In the genomic region with DNA sequence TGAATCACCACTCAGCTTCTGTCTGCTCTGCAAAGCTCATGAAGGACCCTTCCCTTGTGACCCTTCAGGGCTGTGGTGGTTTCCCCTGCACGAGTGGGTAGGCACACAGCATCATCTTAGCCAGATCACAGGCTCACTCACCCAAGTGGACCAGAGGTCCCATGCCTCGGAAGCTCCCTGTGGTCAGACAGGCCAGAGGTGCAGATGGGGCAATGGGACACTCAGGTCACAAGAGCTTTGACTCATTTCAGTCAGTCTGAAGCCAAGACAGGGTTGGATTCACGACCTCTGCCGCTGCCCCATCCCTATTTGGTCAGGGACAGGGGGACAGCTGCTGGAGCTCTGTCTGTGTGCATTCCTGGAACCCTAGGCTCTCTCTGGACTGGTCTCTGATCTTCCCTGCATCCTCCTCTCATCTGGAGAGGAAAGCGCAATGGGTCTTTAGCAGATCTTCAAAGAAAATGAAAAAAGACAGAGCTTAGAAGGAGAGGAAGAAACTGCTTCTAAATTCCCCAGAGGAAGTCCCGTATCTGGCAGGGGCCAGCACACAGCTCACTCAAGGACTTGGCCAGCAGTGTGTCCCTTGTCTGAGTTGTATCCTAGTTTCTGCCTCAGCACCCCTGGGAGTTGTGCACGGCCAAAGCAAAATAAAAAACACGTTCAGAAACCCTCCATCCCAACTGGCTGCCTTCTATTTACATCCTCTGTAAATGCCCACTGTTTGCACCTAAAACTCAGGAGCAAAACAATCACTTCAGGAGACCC, we compare ENCODE assay signal across 9 mouse cellular contexts. TPM values are rescaled to one million over a fixed set of nuclear protein-coding genes. Genes with fewer than 3 reads are reported as not detected.
DNase-seq lines count a peak whose midpoint lies in the region; ATAC-seq and TF ChIP-seq lines count a peak whose summit lies in the region.
"Had no signal": no experiment of that assay in that cellular context is flagged by ENCODE, and none has a peak within 500 bp of the region (broad histone marks: within the 10 kb centered on the region; RNA-seq: fewer than 3 reads in every experiment).

No protein-coding gene starts in this region.

- POLR2A ChIA-PET in Patski (lab: Charles Lee): no interaction called here

- H3K36me3 ChIP-seq in heart, embryonic 13.5 days: no peaks in the 10 kb centered on the region
- H3K36me3 ChIP-seq in limb, embryonic 14.5 days (ENCODE audit: control insufficient read depth, insufficient read depth, low read length): no peaks in the 10 kb centered on the region

- peaks cover 7% of the 10 kb centered on the region for H3K9me3 ChIP-seq in heart, embryonic 13.5 days
- no peaks in the 10 kb centered on the region for H3K9me3 ChIP-seq in limb, embryonic 14.5 days (ENCODE audit: control insufficient read depth, low read length)

- H3K4me1 ChIP-seq in heart, embryonic 13.5 days: peaks cover 48% of the 10 kb centered on the region
- H3K4me1 ChIP-seq in limb, embryonic 14.5 days (ENCODE audit: control insufficient read depth, insufficient read depth, low read length): peaks cover 22% of the 10 kb centered on the region

- CTCF ChIA-PET in Patski (lab: Charles Lee): interaction anchor here (1.2 to 2.8 kb wide), 3 partner anchors 15 to 64 kb away, joined by 3 to 8 read pairs (median 4); no protein-coding TSS in a partner anchor

- in situ Hi-C loops in Patski (cut with MboI; ENCODE audit: low pct_unique_long_range_greater_than_20kb): no loop called here

- peak overlapping the region; percentile 44 for H3K4me3 ChIP-seq in heart, embryonic 13.5 days
- H3K4me3 ChIP-seq in limb, embryonic 14.5 days (replicated peaks; ENCODE audit: low read length): peak overlapping the region; percentile 28

- peak; percentile 31 for DNase-seq in 3T3-L1 (ENCODE audit: low read depth, low spot score)
- DNase-seq in Patski (ENCODE audit: low read depth, low spot score): no peak
- no peak for DNase-seq in limb, embryonic 14.5 days (ENCODE audit: low spot score)
- DNase-seq in embryo, embryonic 10.5 days (ENCODE audit: low spot score): no peak
- DNase-seq in layer of hippocampus, adult 18-20 months (ENCODE audit: low spot score in 2 of 2): no peak
- DNase-seq: layer of hippocampus, adult 9-11 months had no signal

- 28% methylated on average over 8 of the region's 8 CpGs for WGBS in heart, embryonic 13.5 days
- WGBS in limb, embryonic 14.5 days: 33% methylated on average over 8 of the region's 8 CpGs

- H3K27me3 ChIP-seq in Patski: no peaks in the 10 kb centered on the region
- peaks cover 52% of the 10 kb centered on the region for H3K27me3 ChIP-seq in heart, embryonic 13.5 days (replicated peaks)
- H3K27me3 ChIP-seq in limb, embryonic 14.5 days (ENCODE audit: control insufficient read depth, insufficient read depth, low read length): peaks cover 22% of the 10 kb centered on the region

- no peak for TF ChIP-seq CTCF in Patski (IDR thresholded peaks at IDR 0.05)

- ATAC-seq in Patski: peak; percentile 22
- no peak for ATAC-seq in heart, embryonic 13.5 days (ENCODE audit: extremely low read depth, insufficient number of reproducible peaks, low FRiP score, low TSS enrichment)
- ATAC-seq in limb, embryonic 14.5 days (ENCODE audit: low FRiP score, low read depth): no peak
- no peak for ATAC-seq in CD4-positive, CD25-positive, alpha-beta regulatory T cell, adult 4 months

- no peak for TF ChIP-seq POLR2A in limb, embryonic 14.5 days (IDR thresholded peaks at IDR 0.05; ENCODE audit: borderline replicate concordance, extremely low read depth, insufficient read depth, insufficient read length)

- H3K27ac ChIP-seq in heart, embryonic 13.5 days (replicated peaks): no peak overlapping the region
- no peak overlapping the region for H3K27ac ChIP-seq in limb, embryonic 14.5 days (replicated peaks; ENCODE audit: low read depth, low read length)

- peak overlapping the region; percentile 66 for H3K4me2 ChIP-seq in heart, embryonic 13.5 days
- H3K4me2 ChIP-seq in limb, embryonic 14.5 days (replicated peaks; ENCODE audit: low read depth, low read length, severe bottlenecking): peak overlapping the region; percentile 52

- H3K9ac ChIP-seq in heart, embryonic 13.5 days: peak overlapping the region; percentile 60
- H3K9ac ChIP-seq in limb, embryonic 14.5 days (ENCODE audit: low read depth, low read length, severe bottlenecking): no peak overlapping the region

RNA-seq across cellular contexts. Expression of a gene that starts 0.8 kb away (rescaled TPM):
- polyA plus RNA-seq in Patski (2021): 0.23 TPM
- polyA plus RNA-seq in heart, embryonic 13.5 days (2015; fragmentation: Nextera tagmentation; extraction: Ambion mirVana): 0.91 and 1.1 TPM in 2 replicates
- 1.7 and 2.2 TPM in 2 replicates for polyA plus RNA-seq in limb, embryonic 14.5 days (2012; rRNA removed)
- 0.82 and 1.2 TPM in 2 replicates for polyA plus RNA-seq in limb, embryonic 14.5 days (2014; fragmentation: Nextera tagmentation; extraction: Ambion mirVana)
- not detected for polyA plus RNA-seq in CD4-positive, CD25-positive, alpha-beta regulatory T cell, adult 4 months (2017; shearing (Covaris generic))
- 1 to 10 TPM in 1 of 2 experiments, under 1 TPM in 1; 0.62 to 1.2 TPM for total RNA-seq in layer of hippocampus, adult 18-20 months (2021)
- total RNA-seq: neutrophil, adult 5-6 weeks had no signal

RNA-seq across cellular contexts. Expression of a gene that starts 40.6 kb away (rescaled TPM):
- polyA plus RNA-seq in Patski (2021): 0.18 TPM
- polyA plus RNA-seq in heart, embryonic 13.5 days (2015; fragmentation: Nextera tagmentation; extraction: Ambion mirVana): not detected in 2 replicates
- polyA plus RNA-seq in limb, embryonic 14.5 days (2012; rRNA removed): 0.05 and 0.10 TPM in 2 replicates
- 0.23 TPM in 1 of 2 replicates, not detected in the other for polyA plus RNA-seq in limb, embryonic 14.5 days (2014; fragmentation: Nextera tagmentation; extraction: Ambion mirVana)
- 1 to 10 TPM; 3.1 to 3.5 TPM for polyA plus RNA-seq in CD4-positive, CD25-positive, alpha-beta regulatory T cell, adult 4 months (2017; shearing (Covaris generic))
- not detected for total RNA-seq in layer of hippocampus, adult 18-20 months (2021)
- total RNA-seq: neutrophil, adult 5-6 weeks had no signal
